Mouse (Mus musculus): ENCODE data around the gene Mcm6. TPM values are rescaled to one million over a fixed set of nuclear protein-coding genes. Genes with fewer than 3 reads are reported as not detected.

Gene Mcm6
- polyA plus RNA-seq, 1 experiment from 2014 or later: 219 TPM

GRCm38 (mm10) chr1:128372143-128372860, 12.8 kb upstream of the Mcm6 start:
- H3K9ac ChIP-seq (replicated peaks): no peak overlapping the region
- H3K36me3 ChIP-seq: peaks cover 24% of the 10 kb centered on the region
- no peaks in the 10 kb centered on the region for H3K4me1 ChIP-seq
- H3K4me2 ChIP-seq (replicated peaks): no peak overlapping the region
- WGBS: 81% methylated on average over 7 of the region's 7 CpGs
- no peak overlapping the region for H3K27ac ChIP-seq (replicated peaks)
- H3K9me3 ChIP-seq: no peaks in the 10 kb centered on the region
- H3K27me3 ChIP-seq: no peaks in the 10 kb centered on the region
- no peak for ATAC-seq (ENCODE audit: low FRiP score, low read depth)
- H3K4me3 ChIP-seq: no peak overlapping the region

- Histone ChIP-seq H3K9ac (replicated peaks) (no peak overlapping the region), H3K4me2 (replicated peaks) (no peak overlapping the region), H3K4me3 (no peak overlapping the region), H3K27ac (replicated peaks) (no peak overlapping the region), H3K36me3 (peaks cover 30% of the 10 kb centered on the region), H3K4me1 (no peaks in the 10 kb centered on the region), H3K9me3 (no peaks in the 10 kb centered on the region), H3K27me3 (no peaks in the 10 kb centered on the region)
- 47% methylated on average over 5 of the region's 5 CpGs for WGBS
- peak; percentile 69; the same call in 1 of the 2 replicates for ATAC-seq (ENCODE audit: low FRiP score, low read depth)
These were observed 9.4 kb upstream of the Mcm6 start for GRCm38 (mm10) chr1:128368732-128369441.

GRCm38 (mm10) chr1:128360601-128361000, 1.1 kb upstream of the Mcm6 start:
- no peaks in the 10 kb centered on the region for H3K27me3 ChIP-seq
- H3K36me3 ChIP-seq: peaks cover 32% of the 10 kb centered on the region
- ATAC-seq (ENCODE audit: low FRiP score, low read depth): no peak
- H3K4me2 ChIP-seq (replicated peaks): no peak overlapping the region
- no peak overlapping the region for H3K4me3 ChIP-seq
- no peak overlapping the region for H3K27ac ChIP-seq (replicated peaks)
- peaks cover 22% of the 10 kb centered on the region for H3K4me1 ChIP-seq
- H3K9me3 ChIP-seq: no peaks in the 10 kb centered on the region
- no peak overlapping the region for H3K9ac ChIP-seq (replicated peaks)
- 91% methylated on average over 2 of the region's 2 CpGs for WGBS

- Histone ChIP-seq H3K4me2 (replicated peaks) (peak overlapping the region; percentile 72), H3K36me3 (peaks cover 29% of the 10 kb centered on the region), H3K4me1 (peaks cover 22% of the 10 kb centered on the region), H3K27ac (replicated peaks) (peak overlapping the region; percentile 81), H3K27me3 (no peaks in the 10 kb centered on the region), H3K9me3 (no peaks in the 10 kb centered on the region), H3K4me3 (peak overlapping the region; percentile 86), H3K9ac (replicated peaks) (peak overlapping the region; percentile 70)
- ATAC-seq (ENCODE audit: low FRiP score, low read depth): peak; percentile 80
- whole genome bisulfite sequencing: under 1% methylated on average over 35 of the region's 35 CpGs
These were observed 429 bp downstream of the Mcm6 start for GRCm38 (mm10) chr1:128358916-128359553.

GRCm38 (mm10) chr1:128358276-128358675, 1.2 kb downstream of the Mcm6 start:
- WGBS: 68% methylated on average over 6 of the region's 6 CpGs
- H3K9me3 ChIP-seq: no peaks in the 10 kb centered on the region
- no peak overlapping the region for H3K27ac ChIP-seq (replicated peaks)
- H3K27me3 ChIP-seq: no peaks in the 10 kb centered on the region
- H3K36me3 ChIP-seq: peaks cover 33% of the 10 kb centered on the region
- H3K4me1 ChIP-seq: peaks cover 22% of the 10 kb centered on the region
- H3K9ac ChIP-seq (replicated peaks): peak overlapping the region; percentile 70
- ATAC-seq (ENCODE audit: low FRiP score, low read depth): no peak
- H3K4me3 ChIP-seq: peak overlapping the region; percentile 86
- H3K4me2 ChIP-seq (replicated peaks): peak overlapping the region; percentile 72

- H3K36me3 ChIP-seq: peaks cover 33% of the 10 kb centered on the region
- H3K9ac ChIP-seq (replicated peaks): no peak overlapping the region; the same call in 1 of the 2 replicates
- H3K4me2 ChIP-seq (replicated peaks): peak overlapping the region; percentile 72
- no peak overlapping the region for H3K27ac ChIP-seq (replicated peaks)
- peak overlapping the region; percentile 86; the same call in 1 of the 2 replicates for H3K4me3 ChIP-seq
- H3K27me3 ChIP-seq: no peaks in the 10 kb centered on the region
- H3K4me1 ChIP-seq: peaks cover 22% of the 10 kb centered on the region
- ATAC-seq (ENCODE audit: low FRiP score, low read depth): no peak
- 44% methylated on average over 3 of the region's 3 CpGs for WGBS
- H3K9me3 ChIP-seq: no peaks in the 10 kb centered on the region
These were observed 2.0 kb downstream of the Mcm6 start for GRCm38 (mm10) chr1:128357452-128357851.

GRCm38 (mm10) chr1:128353092-128353491, 6.4 kb downstream of the Mcm6 start:
- Histone ChIP-seq H3K36me3 (peaks cover 56% of the 10 kb centered on the region), H3K4me2 (replicated peaks) (no peak overlapping the region), H3K4me3 (no peak overlapping the region), H3K4me1 (peaks cover 14% of the 10 kb centered on the region), H3K27me3 (no peaks in the 10 kb centered on the region), H3K9ac (replicated peaks) (no peak overlapping the region), H3K27ac (replicated peaks) (no peak overlapping the region), H3K9me3 (no peaks in the 10 kb centered on the region)
- 90% methylated on average over 3 of the region's 3 CpGs for WGBS
- ATAC-seq (ENCODE audit: low FRiP score, low read depth): no peak

- H3K36me3 ChIP-seq: peaks cover 81% of the 10 kb centered on the region
- WGBS: 28% methylated on average over 10 of the region's 10 CpGs
- ATAC-seq (ENCODE audit: low FRiP score, low read depth): peak; percentile 85
- H3K9ac ChIP-seq (replicated peaks): no peak overlapping the region
- H3K27ac ChIP-seq (replicated peaks): no peak overlapping the region
- H3K4me1 ChIP-seq: no peaks in the 10 kb centered on the region; the same call in 1 of the 2 replicates
- H3K27me3 ChIP-seq: peaks cover 24% of the 10 kb centered on the region
- H3K4me3 ChIP-seq: no peak overlapping the region
- no peaks in the 10 kb centered on the region for H3K9me3 ChIP-seq
- H3K4me2 ChIP-seq (replicated peaks): no peak overlapping the region
These were observed 15.2 kb downstream of the Mcm6 start for GRCm38 (mm10) chr1:128344232-128344631.

- 90% methylated on average over 13 of the region's 13 CpGs for WGBS
- H3K4me2 ChIP-seq (replicated peaks): no peak overlapping the region
- H3K9me3 ChIP-seq: no peaks in the 10 kb centered on the region
- peaks cover 83% of the 10 kb centered on the region for H3K36me3 ChIP-seq
- no peak overlapping the region for H3K9ac ChIP-seq (replicated peaks)
- ATAC-seq (ENCODE audit: low FRiP score, low read depth): no peak
- H3K27me3 ChIP-seq: 0 out of 2 replicates have a peak, but pooled peaks cover 4% of the 10 kb centered on the region
- no peak overlapping the region for H3K4me3 ChIP-seq
- no peak overlapping the region for H3K27ac ChIP-seq (replicated peaks)
- no peaks in the 10 kb centered on the region for H3K4me1 ChIP-seq
These were observed 21.6 kb downstream of the Mcm6 start for GRCm38 (mm10) chr1:128337708-128338320.

- Histone ChIP-seq H3K27ac (replicated peaks) (no peak overlapping the region), H3K9ac (replicated peaks) (no peak overlapping the region), H3K4me2 (replicated peaks) (no peak overlapping the region), H3K4me3 (no peak overlapping the region), H3K36me3 (peaks cover 64% of the 10 kb centered on the region), H3K4me1 (no peaks in the 10 kb centered on the region), H3K27me3 (no peaks in the 10 kb centered on the region), H3K9me3 (no peaks in the 10 kb centered on the region)
- no peak for ATAC-seq (ENCODE audit: low FRiP score, low read depth)
- 100% methylated on average over 1 of the region's 1 CpGs for WGBS
These were observed 29.2 kb downstream of the Mcm6 start for GRCm38 (mm10) chr1:128330313-128330712.

- no peak within 1 kb of the TSS for H3K4me3 ChIP-seq
- no peaks in the 10 kb centered on the region for H3K4me1 ChIP-seq
- H3K27ac ChIP-seq (replicated peaks): no peak within 1 kb of the TSS
- no peak for ATAC-seq (ENCODE audit: low FRiP score, low read depth)
- 83% methylated on average over 3 of the region's 3 CpGs for WGBS
- H3K9ac ChIP-seq (replicated peaks): no peak within 1 kb of the TSS
- no peaks in the 10 kb centered on the region for H3K27me3 ChIP-seq
- H3K9me3 ChIP-seq: no peaks in the 10 kb centered on the region
- H3K36me3 ChIP-seq: peaks cover 43% of the 10 kb centered on the region
- H3K4me2 ChIP-seq (replicated peaks): no peak within 1 kb of the TSS
These were observed 31.2 kb downstream of the Mcm6 start, which contains the start of gene Lct for GRCm38 (mm10) chr1:128328218-128328617. Gene Lct (minus strand): TSS chr1:128328318.
